Mouse (Mus musculus): ENCODE measurements at regions not wholly inside any gene's neighbourhood (a gene's known extent, or its start where the extent isn't known, plus 50 kb on each side); places are given as distances from the start of the nearest gene placed in this dataset.

DNA sequence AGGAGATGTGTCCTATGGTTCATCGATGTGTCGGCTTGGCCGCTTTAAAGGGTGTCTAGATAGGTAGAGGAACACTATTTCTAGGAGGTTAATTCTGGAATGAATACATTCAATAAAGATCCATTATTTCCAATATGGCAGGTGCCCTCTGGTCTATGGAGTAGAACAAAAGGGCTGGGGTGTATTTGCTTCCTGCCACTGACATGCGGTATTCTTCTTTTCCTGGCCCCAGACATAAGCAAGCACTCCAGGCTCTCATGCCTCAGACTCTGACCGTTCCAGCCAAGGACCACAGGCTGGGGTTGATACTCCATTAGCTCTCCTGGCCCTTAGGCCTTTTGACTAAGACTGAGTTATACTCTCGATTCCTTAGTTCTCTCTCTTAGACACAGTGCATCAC is 323.0 kb downstream of the Etnk1 start:
- TF ChIP-seq CTCF (IDR thresholded peaks at IDR 0.05; ENCODE audit: borderline replicate concordance, extremely low read depth, insufficient read depth, insufficient read length) = no peak
- TF ChIP-seq POLR2A (IDR thresholded peaks at IDR 0.05; ENCODE audit: borderline replicate concordance, extremely low read depth, insufficient read depth, insufficient read length, poor library complexity, severe bottlenecking) = no peak

Measured in brain, embryonic 14.5 days (tissue).